Mouse (Mus musculus) olfactory bulb, adult 2 months (tissue): ENCODE results near the gene Gapt. TPM values are rescaled to one million over a fixed set of nuclear protein-coding genes. Genes with fewer than 3 reads are reported as not detected.

Source experiments
- H3K27ac ChIP-seq: fragments of 200-500 bp; 2 replicates; pipeline ENCODE4 v1.5.1; 2012; ENCODE audit warnings: low read depth, low read length; ENCODE audit not compliant: insufficient read depth
- H3K4me1 ChIP-seq: fragments of 200-500 bp; 2 replicates; pipeline ENCODE4 v1.6.1; 2012; ENCODE audit warnings: low read length; ENCODE audit not compliant: control insufficient read depth, insufficient read depth
- H3K4me3 ChIP-seq: fragments of 200-500 bp; 2 replicates; pipeline ENCODE4 v1.5.1; 2012; ENCODE audit warnings: mild to moderate bottlenecking, low read depth, low read length, moderate library complexity; ENCODE audit not compliant: insufficient read depth
- CTCF ChIP-seq: fragments of 200-500 bp; IDR thresholded peaks from 2 replicates; pipeline ENCODE4 v1.5.1; 2012; ENCODE audit warnings: low read depth, mild to moderate bottlenecking, low read length, moderate library complexity; ENCODE audit not compliant: insufficient read depth
- POLR2A ChIP-seq: fragments of 200-500 bp; IDR thresholded peaks from 2 replicates; pipeline ENCODE4 v1.6.1; 2012; ENCODE audit warnings: mild to moderate bottlenecking, low read depth, low read length, moderate library complexity; ENCODE audit not compliant: insufficient read depth
- WGBS: fragments of 180-500 bp; shearing (Covaris S2); methylation state at CpG from one replicate; pipeline ENCODE4 v1.1.7; 2018; 5-methylcytosine and 5-hydroxymethylcytosine counted together
- polyA plus RNA-seq: library from polyadenylated mRNA; stranded (reverse); fragments of >200 nt; gene quantifications from 2 replicates; pipeline ENCODE4 v1.2.4, GENCODE M21; 2012; ENCODE audit warnings: low replicate concordance; ENCODE audit not compliant: missing spikeins, insufficient read depth, insufficient read length

Gapt gene
- polyA plus RNA-seq, 1 experiment = not detected

GRCm38 (mm10) chr13:110366477-110366876 is 9.5 kb upstream of the Gapt start:
- no peak overlapping the region for H3K4me3 ChIP-seq
- WGBS = 98% methylated on average over 3 of the region's 3 CpGs
- no peaks in the 10 kb centered on the region for H3K4me1 ChIP-seq
- H3K27ac ChIP-seq = no peak overlapping the region
- TF ChIP-seq CTCF (no peak), POLR2A (no peak)

- 88% methylated on average over 6 of the region's 6 CpGs for WGBS
- Histone ChIP-seq H3K27ac (no peak overlapping the region), H3K4me1 (no peaks in the 10 kb centered on the region), H3K4me3 (no peak overlapping the region)
- TF ChIP-seq CTCF (no peak), POLR2A (no peak)
Observed at GRCm38 (mm10) chr13:110363722-110364121, 6.7 kb upstream of the Gapt start.

- Histone ChIP-seq H3K27ac (no peak overlapping the region), H3K4me1 (no peaks in the 10 kb centered on the region), H3K4me3 (no peak overlapping the region)
- TF ChIP-seq CTCF (no peak), POLR2A (no peak)
- 94% methylated on average over 6 of the region's 6 CpGs for WGBS
Observed at GRCm38 (mm10) chr13:110351051-110351450, 5.9 kb downstream of the Gapt start.

GRCm38 (mm10) chr13:110346707-110347106 is 10.3 kb downstream of the Gapt start:
- Histone ChIP-seq H3K4me3 (no peak overlapping the region), H3K4me1 (no peaks in the 10 kb centered on the region), H3K27ac (no peak overlapping the region)
- 61% methylated on average over 7 of the region's 7 CpGs for WGBS
- TF ChIP-seq POLR2A = no peak
- TF ChIP-seq CTCF = no peak

- Histone ChIP-seq H3K4me3 (no peak overlapping the region), H3K4me1 (no peaks in the 10 kb centered on the region), H3K27ac (no peak overlapping the region)
- no peak for TF ChIP-seq POLR2A
- TF ChIP-seq CTCF = no peak
- WGBS = 21% methylated on average over 6 of the region's 6 CpGs
Observed at GRCm38 (mm10) chr13:110342602-110343001, 14.4 kb downstream of the Gapt start.

GRCm38 (mm10) chr13:110332958-110333597 is 23.9 kb downstream of the Gapt start:
- Histone ChIP-seq H3K4me3 (no peak overlapping the region), H3K4me1 (no peaks in the 10 kb centered on the region), H3K27ac (no peak overlapping the region)
- TF ChIP-seq CTCF = no peak
- TF ChIP-seq POLR2A = no peak
- 75% methylated on average over 14 of the region's 14 CpGs for WGBS

GRCm38 (mm10) chr13:110318746-110319145 is 38.3 kb downstream of the Gapt start:
- Histone ChIP-seq H3K4me1 (no peaks in the 10 kb centered on the region), H3K4me3 (no peak overlapping the region), H3K27ac (no peak overlapping the region)
- TF ChIP-seq POLR2A = no peak
- no peak for TF ChIP-seq CTCF
- 24% methylated on average over 4 of the region's 4 CpGs for WGBS

GRCm38 (mm10) chr13:110307188-110307587 is 49.8 kb downstream of the Gapt start:
- H3K4me1 ChIP-seq = no peaks in the 10 kb centered on the region
- no peak overlapping the region for H3K27ac ChIP-seq
- H3K4me3 ChIP-seq = no peak overlapping the region
- WGBS = 94% methylated on average over 5 of the region's 5 CpGs
- TF ChIP-seq POLR2A (no peak), CTCF (no peak)

Other genes with a start within 250 kb of the Gapt start
- gene Rab3c, start 76.2 kb downstream of the Gapt start, polyA plus RNA-seq = 54.1 TPM in 1 of 2 replicates, not detected in the other
- not detected in 2 replicates for gene Plk2, start 37.8 kb upstream of the Gapt start, polyA plus RNA-seq